8 mouse cellular contexts compared by ENCODE assay signal in the genomic region with DNA sequence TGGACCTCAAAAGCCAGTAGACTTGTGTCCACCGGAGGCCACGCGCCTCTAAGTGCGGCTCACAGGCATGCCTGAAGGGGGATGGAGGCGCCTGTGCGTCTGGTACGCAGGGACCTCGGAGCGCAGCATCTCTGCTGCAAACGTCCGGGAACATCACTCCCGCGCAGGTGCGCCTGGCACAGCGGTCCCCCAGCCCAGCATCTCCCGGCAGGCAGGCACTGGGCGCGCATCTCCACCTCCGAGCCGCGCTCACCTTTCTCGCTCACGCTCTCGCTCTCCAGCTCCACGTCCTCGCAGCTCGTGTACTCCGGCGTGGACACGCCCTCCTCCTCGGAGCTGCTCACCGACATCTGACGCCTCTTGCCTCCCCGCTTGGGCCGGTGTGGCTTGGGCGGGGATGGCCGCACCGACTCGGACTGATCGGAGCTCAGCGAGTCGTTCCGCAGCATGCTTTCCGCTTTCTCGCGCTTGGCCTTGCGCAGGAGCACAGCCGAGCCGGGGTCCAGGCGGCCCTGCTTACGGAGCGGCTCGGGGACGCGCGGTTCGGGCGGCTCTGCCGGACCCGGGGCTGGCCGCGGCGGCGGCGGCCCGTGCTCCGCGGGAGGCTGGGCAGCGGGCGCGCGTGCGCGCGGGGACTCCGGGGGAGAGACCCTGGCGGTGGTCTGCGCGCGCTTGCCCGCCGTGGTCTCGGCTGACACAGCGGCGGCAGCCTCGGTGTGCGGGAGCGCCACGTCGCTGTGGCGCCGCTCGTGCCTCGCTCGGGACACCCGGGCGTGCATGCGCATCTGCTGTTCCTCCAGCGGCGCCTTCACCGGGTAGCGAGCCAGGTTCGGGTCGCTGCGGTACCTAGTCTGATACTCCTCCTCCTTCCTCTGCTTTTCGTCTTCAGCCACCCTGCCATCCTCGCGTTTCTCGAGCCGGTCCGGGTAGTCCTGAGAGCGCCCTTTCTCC.
DNase-seq lines count a peak whose midpoint lies in the region; ATAC-seq and TF ChIP-seq lines count a peak whose summit lies in the region.

No protein-coding gene starts in this region.

- ATAC-seq in heart, embryonic 16.5 days (replicated peaks; ENCODE audit: extremely low read depth, insufficient read depth, low FRiP score) = peak; percentile 41; the same call in 1 of the 2 replicates
- ATAC-seq in limb, embryonic 14.5 days (ENCODE audit: low FRiP score, low read depth) = peak; percentile 82
- ATAC-seq in neural tube, embryonic 15.5 days (ENCODE audit: low FRiP score) = peak; percentile 91

- peak overlapping the region; percentile 60 for H3K4me3 ChIP-seq in gastrocnemius, adult 2 months
- peak overlapping the region; percentile 79 for H3K4me3 ChIP-seq in ES-Bruce4 (ENCODE audit: low read depth, low read length)
- H3K4me3 ChIP-seq in heart, embryonic 16.5 days (ENCODE audit: low read length) = peak overlapping the region; percentile 58
- H3K4me3 ChIP-seq in limb, embryonic 14.5 days (replicated peaks; ENCODE audit: low read length) = peak overlapping the region; percentile 65
- H3K4me3 ChIP-seq in neural tube, embryonic 15.5 days (replicated peaks) = peak overlapping the region; percentile 70

- intact Hi-C loops in gastrocnemius, adult 2 months (cut with DNase I) = no loop called here
- intact Hi-C loops in gastrocnemius, postnatal 36 days (cut with DNase I) = no loop called here

- H3K27me3 ChIP-seq in ES-Bruce4 (ENCODE audit: control insufficient read depth, insufficient read depth, low read length, poor library complexity, severe bottlenecking) = no peaks in the 10 kb centered on the region; the same call in none of the 2 replicates
- H3K27me3 ChIP-seq in heart, embryonic 16.5 days (ENCODE audit: control insufficient read depth, insufficient read depth, low read length) = peaks cover 40% of the 10 kb centered on the region
- peaks cover 36% of the 10 kb centered on the region for H3K27me3 ChIP-seq in limb, embryonic 14.5 days (ENCODE audit: control insufficient read depth, insufficient read depth, low read length)
- peaks cover 16% of the 10 kb centered on the region for H3K27me3 ChIP-seq in neural tube, embryonic 15.5 days (replicated peaks)

- no peaks in the 10 kb centered on the region for H3K4me1 ChIP-seq in ES-Bruce4 (ENCODE audit: control insufficient read depth, insufficient read depth, low read length)
- H3K4me1 ChIP-seq in heart, embryonic 16.5 days (ENCODE audit: control insufficient read depth, insufficient read depth, low read length) = peaks cover 2% of the 10 kb centered on the region; the same call in 1 of the 2 replicates
- H3K4me1 ChIP-seq in limb, embryonic 14.5 days (ENCODE audit: control insufficient read depth, insufficient read depth, low read length) = no peaks in the 10 kb centered on the region; the same call in 1 of the 2 replicates
- H3K4me1 ChIP-seq in neural tube, embryonic 15.5 days = peaks cover 11% of the 10 kb centered on the region; the same call in 1 of the 2 replicates

- no peak for TF ChIP-seq EP300 in ES-Bruce4 (IDR thresholded peaks at IDR 0.05; ENCODE audit: insufficient read depth, low read depth, low read length)

- no peaks in the 10 kb centered on the region for H3K9me3 ChIP-seq in ES-Bruce4 (replicated peaks; ENCODE audit: control insufficient read depth, insufficient read depth, low read length, poor library complexity, severe bottlenecking)
- H3K9me3 ChIP-seq in heart, embryonic 16.5 days (replicated peaks; ENCODE audit: control insufficient read depth, low read length) = no peaks in the 10 kb centered on the region
- H3K9me3 ChIP-seq in limb, embryonic 14.5 days (ENCODE audit: control insufficient read depth, low read length) = no peaks in the 10 kb centered on the region
- no peaks in the 10 kb centered on the region for H3K9me3 ChIP-seq in neural tube, embryonic 15.5 days (replicated peaks)

- WGBS in heart, embryonic 16.5 days = under 1% methylated on average over 112 of the region's 112 CpGs
- WGBS in limb, embryonic 14.5 days = under 1% methylated on average over 75 of the region's 112 CpGs
- WGBS in neural tube, embryonic 15.5 days = under 1% methylated on average over 101 of the region's 112 CpGs

- no peak for TF ChIP-seq CTCF in gastrocnemius, adult 2 months (IDR thresholded peaks at IDR 0.05)
- no peak for TF ChIP-seq CTCF in ES-Bruce4 (IDR thresholded peaks at IDR 0.05; ENCODE audit: low read depth, low read length)

- no peak for DNase-seq in gastrocnemius, adult 2 months
- no peak for DNase-seq in gastrocnemius, postnatal 36 days
- DNase-seq in embryo, embryonic 10.5 days (ENCODE audit: low spot score) = peak; percentile 69
- no peak for DNase-seq in limb, embryonic 14.5 days (ENCODE audit: low spot score)
- DNase-seq in T-cell, adult 2 months (ENCODE audit: low spot score) = no peak

- peak overlapping the region; percentile 70 for H3K9ac ChIP-seq in ES-Bruce4 (ENCODE audit: low read depth, poor library complexity, severe bottlenecking)
- H3K9ac ChIP-seq in heart, embryonic 16.5 days (ENCODE audit: low read length) = peak overlapping the region; percentile 41
- H3K9ac ChIP-seq in limb, embryonic 14.5 days (ENCODE audit: low read depth, low read length, severe bottlenecking) = peak overlapping the region; percentile 64
- peak overlapping the region; percentile 65 for H3K9ac ChIP-seq in neural tube, embryonic 15.5 days (replicated peaks)

- peak overlapping the region; percentile 86 for H3K4me2 ChIP-seq in heart, embryonic 16.5 days (ENCODE audit: low read depth, low read length)
- peak overlapping the region; percentile 96 for H3K4me2 ChIP-seq in limb, embryonic 14.5 days (replicated peaks; ENCODE audit: low read depth, low read length, severe bottlenecking)
- peak overlapping the region; percentile 92 for H3K4me2 ChIP-seq in neural tube, embryonic 15.5 days

- no peaks in the 10 kb centered on the region for H3K36me3 ChIP-seq in ES-Bruce4 (ENCODE audit: control insufficient read depth, insufficient read depth, low read length, poor library complexity, severe bottlenecking)
- no peaks in the 10 kb centered on the region for H3K36me3 ChIP-seq in heart, embryonic 16.5 days (ENCODE audit: control insufficient read depth, insufficient read depth)
- no peaks in the 10 kb centered on the region for H3K36me3 ChIP-seq in limb, embryonic 14.5 days (ENCODE audit: control insufficient read depth, insufficient read depth, low read length)
- H3K36me3 ChIP-seq in neural tube, embryonic 15.5 days = no peaks in the 10 kb centered on the region

- H3K27ac ChIP-seq in gastrocnemius, adult 2 months = no peak overlapping the region
- H3K27ac ChIP-seq in ES-Bruce4 (ENCODE audit: insufficient read depth, low read length) = no peak overlapping the region
- H3K27ac ChIP-seq in heart, embryonic 16.5 days (ENCODE audit: low read length) = no peak overlapping the region
- no peak overlapping the region for H3K27ac ChIP-seq in limb, embryonic 14.5 days (replicated peaks; ENCODE audit: low read depth, low read length)
- H3K27ac ChIP-seq in neural tube, embryonic 15.5 days (replicated peaks) = peak overlapping the region; percentile 85

- no peak for TF ChIP-seq POLR2A in ES-Bruce4 (IDR thresholded peaks at IDR 0.05; ENCODE audit: insufficient read depth, low read length)
- no peak for TF ChIP-seq POLR2A in limb, embryonic 14.5 days (IDR thresholded peaks at IDR 0.05; ENCODE audit: borderline replicate concordance, extremely low read depth, insufficient read depth, insufficient read length)

Comparison
In these comparisons a context has a peak if more than half of its experiments do, and no peak if none do; other contexts are left out.
1. ATAC-seq: peak in every context shown above with its lines; median percentile 91 in neural tube, embryonic 15.5 days; 82 in limb, embryonic 14.5 days; 41 in heart, embryonic 16.5 days.